Mouse (Mus musculus) E14TG2a.4 (cell line): ENCODE measurements at regions not wholly inside any gene's neighbourhood (a gene's known extent, or its start where the extent isn't known, plus 50 kb on each side); places are given as distances from the start of the nearest gene placed in this dataset.

Experiments used
- H3K27me3 ChIP-seq: 2 replicates; pipeline ENCODE4 v1.6.1; 2014; ENCODE audit warnings: low read length, control low read depth; ENCODE audit not compliant: insufficient read depth
- H3K36me3 ChIP-seq: 2 replicates; pipeline ENCODE4 v1.6.1; 2014; ENCODE audit warnings: low read length, control low read depth; ENCODE audit not compliant: insufficient read depth
- H3K4me1 ChIP-seq: replicated peaks from 2 replicates; pipeline ENCODE4 v1.6.1; 2014; ENCODE audit warnings: low read depth, low read length, control low read depth
- H3K4me3 ChIP-seq: replicated peaks from 2 replicates; pipeline ENCODE4 v1.5.1; 2014; ENCODE audit warnings: mild to moderate bottlenecking, low read length
- H3K9me3 ChIP-seq: 2 replicates; pipeline ENCODE4 v1.6.1; 2014; ENCODE audit warnings: low read length, control low read depth
- CTCF ChIP-seq: conservative IDR thresholded peaks from 2 replicates; pipeline ENCODE4 v1.5.1; 2014; ENCODE audit warnings: low read length
- NANOG ChIP-seq: IDR thresholded peaks from 2 replicates; pipeline ENCODE4 v1.6.1; 2014; ENCODE audit warnings: borderline replicate concordance, low read length, mixed read lengths
- POU5F1 ChIP-seq: IDR thresholded peaks from 2 replicates; pipeline ENCODE4 v1.6.1; 2014; ENCODE audit warnings: low read length, borderline replicate concordance

- Histone ChIP-seq H3K4me3 (no peak overlapping the region), H3K36me3 (no peaks in the 10 kb centered on the region), H3K9me3 (0 out of 2 replicates have a peak, but pooled peaks cover 8% of the 10 kb centered on the region), H3K4me1 (no peaks in the 10 kb centered on the region), H3K27me3 (no peaks in the 10 kb centered on the region)
- no peak for TF ChIP-seq NANOG
- TF ChIP-seq POU5F1, result no peak
- no peak for TF ChIP-seq CTCF
Measured at GRCm38 (mm10) chr3:3000199-3000598, 2750.4 kb upstream of the Gm8797 start.

- no peaks in the 10 kb centered on the region for H3K4me1 ChIP-seq
- no peaks in the 10 kb centered on the region for H3K36me3 ChIP-seq
- no peaks in the 10 kb centered on the region for H3K27me3 ChIP-seq
- H3K4me3 ChIP-seq, result no peak overlapping the region
- TF ChIP-seq NANOG, result no peak
- TF ChIP-seq CTCF, result no peak
- no peak for TF ChIP-seq POU5F1
- peaks cover 18% of the 10 kb centered on the region for H3K9me3 ChIP-seq
Measured at GRCm38 (mm10) chr3:3001224-3001623, 2749.4 kb upstream of the Gm8797 start.

GRCm38 (mm10) chr3:3001639-3002038 lies 2749.0 kb upstream of the Gm8797 start:
- H3K4me1 ChIP-seq, result no peaks in the 10 kb centered on the region
- no peak overlapping the region for H3K4me3 ChIP-seq
- no peak for TF ChIP-seq CTCF
- no peak for TF ChIP-seq POU5F1
- no peak for TF ChIP-seq NANOG
- H3K9me3 ChIP-seq, result peaks cover 21% of the 10 kb centered on the region
- H3K36me3 ChIP-seq, result no peaks in the 10 kb centered on the region
- no peaks in the 10 kb centered on the region for H3K27me3 ChIP-seq

GRCm38 (mm10) chr3:3003425-3003824 lies 2747.2 kb upstream of the Gm8797 start:
- peaks cover 21% of the 10 kb centered on the region for H3K9me3 ChIP-seq
- no peaks in the 10 kb centered on the region for H3K27me3 ChIP-seq
- H3K36me3 ChIP-seq, result no peaks in the 10 kb centered on the region
- no peak overlapping the region for H3K4me3 ChIP-seq
- no peaks in the 10 kb centered on the region for H3K4me1 ChIP-seq
- no peak for TF ChIP-seq CTCF
- no peak for TF ChIP-seq POU5F1
- TF ChIP-seq NANOG, result no peak

- no peaks in the 10 kb centered on the region for H3K4me1 ChIP-seq
- H3K9me3 ChIP-seq, result peaks cover 67% of the 10 kb centered on the region
- no peak overlapping the region for H3K4me3 ChIP-seq
- TF ChIP-seq POU5F1, result no peak
- TF ChIP-seq CTCF, result no peak
- no peak for TF ChIP-seq NANOG
- no peaks in the 10 kb centered on the region for H3K27me3 ChIP-seq
- H3K36me3 ChIP-seq, result no peaks in the 10 kb centered on the region
Measured at GRCm38 (mm10) chr3:3011111-3011510, 2739.5 kb upstream of the Gm8797 start.

- H3K9me3 ChIP-seq, result peaks cover 78% of the 10 kb centered on the region
- H3K4me1 ChIP-seq, result no peaks in the 10 kb centered on the region
- no peaks in the 10 kb centered on the region for H3K27me3 ChIP-seq
- H3K4me3 ChIP-seq, result no peak overlapping the region
- no peaks in the 10 kb centered on the region for H3K36me3 ChIP-seq
- TF ChIP-seq CTCF, result no peak
- TF ChIP-seq NANOG, result no peak
- TF ChIP-seq POU5F1, result no peak
Measured at GRCm38 (mm10) chr3:3012951-3013350, 2737.7 kb upstream of the Gm8797 start.

- no peak for TF ChIP-seq POU5F1
- no peak for TF ChIP-seq CTCF
- TF ChIP-seq NANOG, result no peak
- Histone ChIP-seq H3K36me3 (no peaks in the 10 kb centered on the region), H3K4me1 (no peaks in the 10 kb centered on the region), H3K4me3 (no peak overlapping the region), H3K9me3 (peaks cover 90% of the 10 kb centered on the region), H3K27me3 (no peaks in the 10 kb centered on the region)
Measured at GRCm38 (mm10) chr3:3014978-3015377, 2735.6 kb upstream of the Gm8797 start.

- Histone ChIP-seq H3K27me3 (no peaks in the 10 kb centered on the region), H3K4me3 (no peak overlapping the region), H3K9me3 (peaks cover 90% of the 10 kb centered on the region), H3K4me1 (no peaks in the 10 kb centered on the region), H3K36me3 (no peaks in the 10 kb centered on the region)
- TF ChIP-seq CTCF, result no peak
- TF ChIP-seq POU5F1, result no peak
- TF ChIP-seq NANOG, result no peak
Measured at GRCm38 (mm10) chr3:3016572-3016971, 2734.0 kb upstream of the Gm8797 start.

GRCm38 (mm10) chr3:3032793-3033192 lies 2717.8 kb upstream of the Gm8797 start:
- Histone ChIP-seq H3K4me3 (no peak overlapping the region), H3K4me1 (no peaks in the 10 kb centered on the region), H3K27me3 (no peaks in the 10 kb centered on the region), H3K9me3 (peaks cover 38% of the 10 kb centered on the region), H3K36me3 (no peaks in the 10 kb centered on the region)
- no peak for TF ChIP-seq CTCF
- no peak for TF ChIP-seq POU5F1
- no peak for TF ChIP-seq NANOG
